Mouse (Mus musculus): ENCODE data around the gene Slc28a2. TPM values are rescaled to one million over a fixed set of nuclear protein-coding genes. Genes with fewer than 3 reads are reported as not detected.
"Not testable (repeated sequence)": the region's sequence is repeated elsewhere in the genome, so short reads cannot be mapped to it uniquely, and the experiment has no call there.

The Slc28a2 gene
- polyA plus RNA-seq, 1 experiment from 2014 or later = not detected

DNA sequence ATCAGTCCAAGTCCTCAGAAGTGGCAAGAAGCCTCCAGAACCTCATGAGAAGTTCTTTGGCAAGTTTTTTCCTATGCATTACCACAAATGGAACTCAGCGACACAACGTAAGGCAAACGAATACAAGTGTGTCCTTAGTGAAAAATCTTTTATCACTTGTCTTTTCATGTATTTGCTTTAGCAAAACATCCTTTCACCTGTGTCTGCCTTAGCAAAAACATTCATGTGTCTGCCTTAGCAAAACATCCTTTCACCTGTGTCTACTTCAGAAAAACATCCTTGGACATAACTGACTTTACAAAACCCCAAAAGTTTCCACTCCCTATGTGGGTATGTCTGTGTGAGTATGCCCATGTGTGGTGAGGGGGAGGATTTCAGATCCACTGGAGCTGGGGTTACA lies 42.9 kb downstream of the Slc28a2 start:
- in situ Hi-C loops (cut with MboI; ENCODE audit: low pct_unique_long_range_greater_than_20kb) = no loop called here
- CTCF ChIA-PET = no interaction called here

DNA sequence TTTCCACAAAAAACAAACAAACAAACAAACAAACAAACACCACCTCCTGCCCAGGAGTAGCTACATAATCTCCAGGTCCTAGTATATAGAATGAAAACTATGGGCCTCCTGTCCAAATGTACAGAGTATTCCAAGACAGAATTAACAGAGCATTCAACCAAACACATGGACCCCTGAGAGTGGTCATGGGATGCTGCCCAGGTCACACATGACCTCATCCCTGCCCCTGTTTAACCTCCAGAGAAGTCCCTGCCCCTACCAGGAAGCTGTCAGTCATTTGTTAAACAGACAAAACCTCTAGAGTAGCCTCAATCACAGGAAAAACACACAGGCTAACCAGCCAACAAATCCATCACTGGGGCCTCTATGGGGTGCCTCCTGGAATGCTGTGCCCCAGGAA lies 50.3 kb downstream of the Slc28a2 start:
- ATAC-seq (no peak), DNase-seq (ENCODE audit: low read depth, low spot score) (no peak)
- ChIA-PET CTCF (no interaction called here), POLR2A (no interaction called here)
- in situ Hi-C loops (cut with MboI; ENCODE audit: low pct_unique_long_range_greater_than_20kb) = no loop called here
- TF ChIP-seq CTCF (IDR thresholded peaks at IDR 0.05) = no peak
- no peaks in the 10 kb centered on the region for H3K27me3 ChIP-seq

More for the DNA sequence above, 42.9 kb downstream of the Slc28a2 start:
- TF ChIP-seq CTCF (IDR thresholded peaks at IDR 0.05) = no peak
- H3K27me3 ChIP-seq = no peaks in the 10 kb centered on the region
- no peak for ATAC-seq
- POLR2A ChIA-PET = no interaction called here
- no peak for DNase-seq (ENCODE audit: low read depth, low spot score)

DNA sequence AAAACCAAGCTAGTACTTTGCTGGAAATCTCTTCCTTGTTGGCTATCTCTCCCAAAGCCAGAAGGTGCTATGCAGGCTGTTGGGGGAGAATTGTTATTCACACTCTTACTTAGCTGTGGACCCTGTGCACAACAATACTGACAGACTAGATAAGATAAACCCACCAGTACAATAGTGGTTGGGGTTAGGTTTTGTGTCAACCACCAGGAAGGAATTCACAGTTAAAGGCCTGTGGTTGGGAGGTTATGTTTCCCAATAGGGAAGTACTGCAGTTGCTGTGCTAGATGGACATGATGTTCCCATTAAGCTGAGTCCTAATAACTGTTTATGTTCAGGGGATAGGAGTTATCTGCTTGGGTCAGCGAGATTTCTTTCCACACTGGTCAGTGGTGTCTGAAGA lies 57.5 kb downstream of the Slc28a2 start:
- in situ Hi-C loops (cut with MboI; ENCODE audit: low pct_unique_long_range_greater_than_20kb); H3K27me3 ChIP-seq; ATAC-seq; POLR2A ChIA-PET; DNase-seq (ENCODE audit: low read depth, low spot score); CTCF ChIA-PET: not testable (repeated sequence)

DNA sequence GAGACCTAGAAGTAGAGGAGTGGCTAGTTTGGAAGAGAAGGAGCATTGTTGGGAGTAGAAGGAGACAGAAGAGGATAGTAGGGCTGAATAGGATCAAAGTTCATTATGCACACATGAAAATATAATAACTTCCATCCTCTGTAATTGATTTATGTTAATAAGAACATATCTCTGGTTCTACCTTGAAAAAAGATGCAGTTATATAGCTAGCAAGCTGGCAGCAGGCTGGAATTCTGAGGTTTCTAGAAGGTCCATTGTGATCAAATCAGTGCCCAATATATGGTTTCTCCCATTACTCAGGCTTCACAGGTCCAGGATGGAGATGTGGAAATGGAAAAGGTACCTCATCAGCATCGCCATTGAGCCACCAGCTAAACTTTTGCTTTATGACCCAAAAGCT lies 58.4 kb downstream of the Slc28a2 start, which contains the start of gene Gm14085:
Gene Gm14085 (plus strand): TSS at position 301 of the 400 bp plus-strand sequence.
- DNase-seq (ENCODE audit: low read depth, low spot score) = no peak
- in situ Hi-C loops (cut with MboI; ENCODE audit: low pct_unique_long_range_greater_than_20kb) = no loop called here
- ATAC-seq = no peak
- CTCF ChIA-PET = no interaction called here
- POLR2A ChIA-PET = no interaction called here
- no peak for TF ChIP-seq CTCF (IDR thresholded peaks at IDR 0.05)
- peaks cover 6% of the 10 kb centered on the region for H3K27me3 ChIP-seq

DNA sequence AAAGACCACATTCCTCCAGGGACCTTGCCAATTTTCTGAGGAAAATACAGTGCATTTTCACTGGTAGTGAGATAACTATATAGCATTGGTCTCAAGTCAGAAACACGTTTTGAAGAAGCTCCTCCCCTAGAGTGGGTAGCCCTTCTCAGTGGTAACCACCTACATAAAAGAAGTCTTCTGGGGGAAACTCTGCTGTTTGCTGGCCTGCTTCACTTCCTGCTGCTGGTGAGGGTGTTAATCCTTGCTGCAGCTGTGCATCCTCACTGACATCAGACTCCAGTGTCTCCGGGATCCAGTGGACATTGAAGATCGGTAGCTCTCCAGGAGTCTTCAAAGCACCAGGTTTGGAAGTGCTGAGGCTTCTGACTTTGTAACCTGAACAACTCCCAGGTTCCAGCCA lies 59.4 kb downstream of the Slc28a2 start:
- H3K27me3 ChIP-seq; in situ Hi-C loops (cut with MboI; ENCODE audit: low pct_unique_long_range_greater_than_20kb); POLR2A ChIA-PET; DNase-seq (ENCODE audit: low read depth, low spot score); CTCF ChIA-PET; ATAC-seq: not testable (repeated sequence)

DNA sequence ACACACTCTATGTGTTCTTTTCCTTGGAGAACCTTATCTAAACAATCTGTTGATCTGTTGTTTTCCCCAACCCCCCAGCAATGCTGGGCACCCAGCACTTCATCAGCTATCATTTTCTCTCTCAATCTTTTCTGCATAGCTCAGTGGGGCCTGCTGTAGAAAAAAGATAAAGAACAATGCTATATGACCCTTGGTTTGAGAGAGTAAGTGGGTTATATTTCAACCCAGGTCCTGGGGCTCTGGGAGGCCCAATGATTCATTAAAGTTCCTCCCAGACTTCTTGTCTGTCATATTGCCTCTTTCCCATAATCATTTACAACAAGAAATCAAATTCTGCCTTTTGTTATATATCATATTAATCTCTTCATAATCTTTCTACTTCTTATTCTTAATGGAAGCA lies 59.8 kb downstream of the Slc28a2 start:
- CTCF ChIA-PET; in situ Hi-C loops (cut with MboI; ENCODE audit: low pct_unique_long_range_greater_than_20kb); POLR2A ChIA-PET; H3K27me3 ChIP-seq; ATAC-seq; DNase-seq (ENCODE audit: low read depth, low spot score): not testable (repeated sequence)

DNA sequence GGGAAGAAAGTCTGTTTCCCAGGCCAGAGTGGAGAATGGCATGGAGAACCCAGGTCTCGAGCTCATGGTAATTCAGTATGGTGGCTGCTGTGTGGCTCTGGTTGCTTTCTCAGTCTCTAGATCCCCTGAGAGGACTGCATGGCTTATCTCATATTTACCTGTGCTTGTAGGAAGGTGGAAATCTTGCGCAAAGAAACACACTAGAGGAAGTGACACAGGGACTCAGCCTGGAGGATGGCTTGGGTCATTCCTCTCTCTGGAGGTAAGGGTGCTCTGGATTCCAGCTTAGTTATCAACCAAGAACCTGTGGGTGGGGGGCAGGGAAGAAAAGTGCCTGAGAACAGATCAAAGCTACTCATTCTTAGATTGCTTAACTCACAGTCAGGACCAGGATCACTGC lies 60.4 kb downstream of the Slc28a2 start:
- in situ Hi-C loops (cut with MboI; ENCODE audit: low pct_unique_long_range_greater_than_20kb) = no loop called here

More for the DNA sequence above, 60.4 kb downstream of the Slc28a2 start:
- CTCF ChIA-PET = no interaction called here
- DNase-seq (ENCODE audit: low read depth, low spot score) = no peak
- no peak for TF ChIP-seq CTCF (IDR thresholded peaks at IDR 0.05)
- H3K27me3 ChIP-seq = peaks cover 6% of the 10 kb centered on the region
- POLR2A ChIA-PET = no interaction called here
- no peak for ATAC-seq

Other genes starting within 250 kb of the Slc28a2 start
- 0.05 TPM for gene Patl2, start 240.3 kb upstream of the Slc28a2 start, polyA plus RNA-seq (2021)
- not detected for gene Terb2, start 240.2 kb upstream of the Slc28a2 start, polyA plus RNA-seq (2021)
- gene Sord, start 191.7 kb upstream of the Slc28a2 start, polyA plus RNA-seq (2021) = 29.2 TPM
- 0.01 TPM for gene Duox2, start 128.0 kb upstream of the Slc28a2 start, polyA plus RNA-seq (2021)
- gene Duoxa2, start 127.6 kb upstream of the Slc28a2 start, polyA plus RNA-seq (2021) = not detected
- 0.05 TPM for gene Duoxa1, start 112.7 kb upstream of the Slc28a2 start, polyA plus RNA-seq (2021)
- gene Duox1, start 110.8 kb upstream of the Slc28a2 start, polyA plus RNA-seq (2021) = 0.04 TPM
- 8.3 TPM for gene Shf, start 57.3 kb upstream of the Slc28a2 start, polyA plus RNA-seq (2021)
- not detected for gene Gm14085, start 58.5 kb downstream of the Slc28a2 start, polyA plus RNA-seq (2021)
- gene Gatm, start 184.8 kb downstream of the Slc28a2 start, polyA plus RNA-seq (2021) = 0.39 TPM
- gene AA467197, start 210.5 kb downstream of the Slc28a2 start, polyA plus RNA-seq (2021) = 0.68 TPM